Mouse (Mus musculus): Measurements from ENCODE around the gene Pard3. TPM values are rescaled to one million over a fixed set of nuclear protein-coding genes. Genes with fewer than 3 reads are reported as not detected.
A peak's percentile ranks its signal among the peaks of the same experiment; 100 is the strongest.

Gene Pard3
- polyA plus RNA-seq, 1 experiment from 2014 or later = 33.4 TPM

GRCm38 (mm10) chr8:127065113-127065473 is 1.4 kb downstream of the Pard3 start:
- Histone ChIP-seq H3K9me3 (no peaks in the 10 kb centered on the region), H3K27ac (replicated peaks) (peak overlapping the region; percentile 99), H3K36me3 (replicated peaks) (no peaks in the 10 kb centered on the region), H3K4me3 (peak overlapping the region; percentile 97), H3K27me3 (replicated peaks; ENCODE audit: low read depth, poor library complexity, severe bottlenecking) (no peaks in the 10 kb centered on the region), H3K4me1 (peaks cover 54% of the 10 kb centered on the region)
- 1% methylated on average over 10 of the region's 10 CpGs for WGBS
- DNase-seq (ENCODE audit: low spot score) = no peak

DNA sequence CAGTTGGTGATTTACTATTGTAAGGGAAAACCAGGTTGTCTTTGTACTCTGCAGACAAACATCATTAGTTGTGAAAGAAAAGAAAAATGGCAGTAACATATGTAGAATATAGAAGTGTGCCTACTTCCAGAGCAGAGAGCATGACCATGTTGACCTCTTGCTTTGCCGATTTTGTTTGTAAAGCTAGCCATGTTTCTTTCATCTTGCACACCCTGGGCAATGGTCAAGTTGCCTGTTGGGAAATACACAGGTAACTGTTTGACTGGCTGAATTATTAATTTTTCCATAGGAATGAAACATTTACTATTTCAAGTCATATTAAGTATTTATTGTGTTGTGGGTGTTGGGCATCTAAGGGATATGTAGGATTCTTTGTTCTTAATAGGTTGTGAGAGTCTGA is 2.1 kb downstream of the Pard3 start:
- Histone ChIP-seq H3K27me3 (replicated peaks; ENCODE audit: low read depth, poor library complexity, severe bottlenecking) (no peaks in the 10 kb centered on the region), H3K4me1 (peaks cover 59% of the 10 kb centered on the region), H3K9me3 (no peaks in the 10 kb centered on the region), H3K27ac (replicated peaks) (no peak overlapping the region), H3K4me3 (peak overlapping the region; percentile 97), H3K36me3 (replicated peaks) (no peaks in the 10 kb centered on the region)
- no peak for DNase-seq (ENCODE audit: low spot score)
- WGBS = 62% methylated on average over 1 of the region's 1 CpGs

DNA sequence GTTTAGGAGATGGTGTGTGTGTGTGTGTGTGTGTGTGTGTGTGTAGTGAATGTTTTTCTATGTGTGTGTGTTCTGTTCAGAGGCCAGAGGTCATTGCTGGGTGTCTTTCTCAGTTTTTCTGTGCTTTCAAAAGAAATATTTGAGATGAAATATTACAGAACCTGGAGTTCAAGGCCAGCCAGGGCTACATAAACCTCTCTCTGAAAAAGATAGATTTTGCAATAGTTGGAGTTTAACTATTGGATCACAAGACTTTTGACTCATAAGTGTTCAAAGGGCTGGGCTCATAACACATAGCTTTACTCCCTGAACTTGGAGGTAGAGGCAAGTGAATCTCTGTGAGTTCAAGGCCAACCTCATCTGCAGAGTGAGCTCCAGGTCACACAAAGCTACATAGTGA is 2.8 kb downstream of the Pard3 start:
- no peaks in the 10 kb centered on the region for H3K9me3 ChIP-seq
- no peaks in the 10 kb centered on the region for H3K27me3 ChIP-seq (replicated peaks; ENCODE audit: low read depth, poor library complexity, severe bottlenecking)
- H3K4me3 ChIP-seq = peak overlapping the region; percentile 97; the same call in 1 of the 2 replicates
- peaks cover 62% of the 10 kb centered on the region for H3K4me1 ChIP-seq
- DNase-seq (ENCODE audit: low spot score) = no peak
- H3K27ac ChIP-seq (replicated peaks) = no peak overlapping the region
- no peaks in the 10 kb centered on the region for H3K36me3 ChIP-seq (replicated peaks)

- no peak for DNase-seq (ENCODE audit: low spot score)
- H3K27ac ChIP-seq (replicated peaks) = no peak overlapping the region
- no peaks in the 10 kb centered on the region for H3K27me3 ChIP-seq (replicated peaks; ENCODE audit: low read depth, poor library complexity, severe bottlenecking)
- H3K9me3 ChIP-seq = no peaks in the 10 kb centered on the region
- H3K36me3 ChIP-seq (replicated peaks) = no peaks in the 10 kb centered on the region
- H3K4me1 ChIP-seq = peaks cover 55% of the 10 kb centered on the region
- no peak overlapping the region for H3K4me3 ChIP-seq
- 82% methylated on average over 3 of the region's 3 CpGs for WGBS
Measured at GRCm38 (mm10) chr8:127068719-127069118, 5.0 kb downstream of the Pard3 start.

GRCm38 (mm10) chr8:127070225-127070624 is 6.5 kb downstream of the Pard3 start:
- no peak overlapping the region for H3K4me3 ChIP-seq
- 81% methylated on average over 3 of the region's 3 CpGs for WGBS
- H3K27me3 ChIP-seq (replicated peaks; ENCODE audit: low read depth, poor library complexity, severe bottlenecking) = no peaks in the 10 kb centered on the region
- peaks cover 55% of the 10 kb centered on the region for H3K4me1 ChIP-seq
- no peak overlapping the region for H3K27ac ChIP-seq (replicated peaks)
- H3K9me3 ChIP-seq = no peaks in the 10 kb centered on the region
- no peak for DNase-seq (ENCODE audit: low spot score)
- no peaks in the 10 kb centered on the region for H3K36me3 ChIP-seq (replicated peaks)

- no peak overlapping the region for H3K4me3 ChIP-seq
- 74% methylated on average over 5 of the region's 5 CpGs for WGBS
- peaks cover 42% of the 10 kb centered on the region for H3K4me1 ChIP-seq
Measured at GRCm38 (mm10) chr8:127073052-127073618, 9.4 kb downstream of the Pard3 start.

DNA sequence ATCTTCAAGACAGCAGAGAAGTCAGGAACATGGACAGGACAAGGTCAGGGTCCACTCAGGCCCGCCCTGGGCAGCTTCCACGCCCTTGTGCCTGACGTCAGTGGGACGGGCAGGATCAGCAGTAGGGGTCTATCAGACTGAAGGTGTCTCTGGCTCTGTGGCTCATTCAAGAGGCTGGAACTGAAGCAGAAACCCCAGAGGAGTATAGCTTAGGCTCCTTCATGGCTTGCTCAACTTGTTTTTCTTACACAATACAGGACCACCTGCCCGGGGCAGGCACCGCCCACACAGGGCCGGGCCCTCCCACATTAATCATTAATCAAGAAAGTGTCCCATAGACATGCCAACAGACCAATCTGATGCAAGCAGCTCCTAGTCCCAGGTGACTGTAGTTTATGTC is 12.8 kb downstream of the Pard3 start:
- Histone ChIP-seq H3K36me3 (replicated peaks) (no peaks in the 10 kb centered on the region), H3K4me1 (peaks cover 48% of the 10 kb centered on the region), H3K27ac (replicated peaks) (no peak overlapping the region), H3K4me3 (no peak overlapping the region), H3K9me3 (no peaks in the 10 kb centered on the region), H3K27me3 (replicated peaks; ENCODE audit: low read depth, poor library complexity, severe bottlenecking) (no peaks in the 10 kb centered on the region)
- no peak for DNase-seq (ENCODE audit: low spot score)
- 90% methylated on average over 7 of the region's 7 CpGs for WGBS

More at GRCm38 (mm10) chr8:127073052-127073618, 9.4 kb downstream of the Pard3 start:
- H3K36me3 ChIP-seq (replicated peaks) = no peaks in the 10 kb centered on the region
- no peaks in the 10 kb centered on the region for H3K9me3 ChIP-seq
- no peak overlapping the region for H3K27ac ChIP-seq (replicated peaks)
- no peaks in the 10 kb centered on the region for H3K27me3 ChIP-seq (replicated peaks; ENCODE audit: low read depth, poor library complexity, severe bottlenecking)
- no peak for DNase-seq (ENCODE audit: low spot score)

DNA sequence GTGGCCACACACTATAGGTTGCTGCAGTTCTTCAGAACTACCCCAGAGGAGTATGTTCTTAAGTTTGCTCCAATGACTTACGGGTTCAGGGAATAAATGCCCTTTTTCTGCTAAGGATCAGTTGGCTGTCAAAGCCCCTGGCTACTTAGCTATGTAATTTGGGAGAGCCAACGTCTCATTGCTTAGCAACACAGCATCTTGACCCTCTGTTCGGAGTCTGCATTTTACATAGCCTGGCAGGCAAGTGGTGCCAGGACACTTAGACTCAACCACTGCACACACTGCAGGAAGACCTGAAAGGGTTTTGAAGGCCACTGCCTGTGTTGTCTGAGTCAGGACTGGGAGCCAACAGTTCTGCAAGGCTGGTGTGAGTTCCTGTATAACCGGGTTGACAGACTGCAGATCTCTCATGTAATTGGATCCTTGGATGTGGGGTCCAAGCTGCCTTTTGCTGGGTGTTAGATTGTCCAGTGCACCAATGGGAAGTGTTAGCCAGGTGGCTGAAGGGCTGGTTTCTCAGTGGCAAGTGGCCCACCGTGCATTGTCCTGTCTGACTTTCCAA is 15.6 kb downstream of the Pard3 start:
- H3K27me3 ChIP-seq (replicated peaks; ENCODE audit: low read depth, poor library complexity, severe bottlenecking) = no peaks in the 10 kb centered on the region
- WGBS = 54% methylated on average over 5 of the region's 5 CpGs
- no peaks in the 10 kb centered on the region for H3K36me3 ChIP-seq (replicated peaks)
- H3K4me1 ChIP-seq = peaks cover 47% of the 10 kb centered on the region
- H3K27ac ChIP-seq (replicated peaks) = no peak overlapping the region
- H3K9me3 ChIP-seq = no peaks in the 10 kb centered on the region
- H3K4me3 ChIP-seq = no peak overlapping the region
- DNase-seq (ENCODE audit: low spot score) = peak; percentile 29

DNA sequence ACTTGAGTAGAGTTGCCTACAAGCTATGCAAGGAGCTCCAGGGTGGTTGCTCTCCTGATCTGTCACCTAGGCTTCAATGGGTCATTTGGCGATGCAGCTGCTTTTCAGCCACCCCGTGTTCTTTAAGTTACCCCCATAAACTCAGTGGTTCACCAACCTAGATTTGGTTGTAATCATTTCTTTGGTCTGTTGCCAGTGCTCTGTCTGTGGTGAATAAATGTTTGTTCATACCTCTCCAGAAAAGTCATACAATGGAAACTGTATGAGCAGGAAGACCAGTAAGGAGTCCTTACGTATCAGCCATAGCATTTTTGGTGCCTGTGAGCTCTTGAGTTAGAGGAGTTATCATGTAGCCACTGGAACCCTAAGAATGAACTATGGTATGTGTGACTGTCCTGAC is 17.6 kb downstream of the Pard3 start:
- H3K36me3 ChIP-seq (replicated peaks) = no peaks in the 10 kb centered on the region
- H3K27ac ChIP-seq (replicated peaks) = no peak overlapping the region
- DNase-seq (ENCODE audit: low spot score) = no peak
- no peaks in the 10 kb centered on the region for H3K9me3 ChIP-seq
- no peaks in the 10 kb centered on the region for H3K27me3 ChIP-seq (replicated peaks; ENCODE audit: low read depth, poor library complexity, severe bottlenecking)
- H3K4me1 ChIP-seq = peaks cover 50% of the 10 kb centered on the region
- H3K4me3 ChIP-seq = no peak overlapping the region
- WGBS = 95% methylated on average over 3 of the region's 3 CpGs

DNA sequence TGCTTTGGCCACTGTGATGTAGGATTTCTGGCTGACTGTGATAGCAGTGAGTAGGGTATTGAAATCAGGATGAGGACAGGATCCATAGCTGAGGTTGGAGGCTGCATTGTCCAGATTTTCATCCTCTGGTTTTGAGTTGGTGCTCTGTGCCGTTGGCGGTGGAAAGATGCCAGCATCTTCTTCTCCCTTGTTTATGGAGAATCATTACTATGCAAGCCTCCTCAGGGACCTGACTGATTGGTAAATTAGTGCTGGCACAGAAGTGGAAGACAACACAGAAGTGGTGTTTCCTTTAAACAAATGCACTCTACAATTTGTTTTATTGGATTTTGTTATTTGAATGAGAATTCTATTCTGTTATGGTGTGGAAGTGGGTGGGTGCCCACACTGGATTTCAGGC is 18.8 kb downstream of the Pard3 start:
- no peak overlapping the region for H3K27ac ChIP-seq (replicated peaks)
- no peaks in the 10 kb centered on the region for H3K27me3 ChIP-seq (replicated peaks; ENCODE audit: low read depth, poor library complexity, severe bottlenecking)
- H3K4me3 ChIP-seq = no peak overlapping the region
- DNase-seq (ENCODE audit: low spot score) = no peak
- H3K9me3 ChIP-seq = no peaks in the 10 kb centered on the region
- 94% methylated on average over 2 of the region's 2 CpGs for WGBS
- H3K36me3 ChIP-seq (replicated peaks) = no peaks in the 10 kb centered on the region
- H3K4me1 ChIP-seq = peaks cover 49% of the 10 kb centered on the region

- Histone ChIP-seq H3K4me1 (peaks cover 46% of the 10 kb centered on the region), H3K4me3 (no peak overlapping the region), H3K36me3 (replicated peaks) (no peaks in the 10 kb centered on the region), H3K9me3 (no peaks in the 10 kb centered on the region), H3K27ac (replicated peaks) (no peak overlapping the region), H3K27me3 (replicated peaks; ENCODE audit: low read depth, poor library complexity, severe bottlenecking) (no peaks in the 10 kb centered on the region)
- 92% methylated on average over 6 of the region's 6 CpGs for WGBS
- no peak for DNase-seq (ENCODE audit: low spot score)
Measured at GRCm38 (mm10) chr8:127084565-127084964, 20.9 kb downstream of the Pard3 start.

- Histone ChIP-seq H3K27ac (replicated peaks) (no peak overlapping the region), H3K4me1 (peaks cover 56% of the 10 kb centered on the region), H3K36me3 (replicated peaks) (peaks cover 6% of the 10 kb centered on the region), H3K27me3 (replicated peaks; ENCODE audit: low read depth, poor library complexity, severe bottlenecking) (no peaks in the 10 kb centered on the region), H3K9me3 (no peaks in the 10 kb centered on the region), H3K4me3 (no peak overlapping the region)
- whole genome bisulfite sequencing = 70% methylated on average over 1 of the region's 1 CpGs
- DNase-seq (ENCODE audit: low spot score) = no peak
Measured at GRCm38 (mm10) chr8:127087434-127087833, 23.7 kb downstream of the Pard3 start.

DNA sequence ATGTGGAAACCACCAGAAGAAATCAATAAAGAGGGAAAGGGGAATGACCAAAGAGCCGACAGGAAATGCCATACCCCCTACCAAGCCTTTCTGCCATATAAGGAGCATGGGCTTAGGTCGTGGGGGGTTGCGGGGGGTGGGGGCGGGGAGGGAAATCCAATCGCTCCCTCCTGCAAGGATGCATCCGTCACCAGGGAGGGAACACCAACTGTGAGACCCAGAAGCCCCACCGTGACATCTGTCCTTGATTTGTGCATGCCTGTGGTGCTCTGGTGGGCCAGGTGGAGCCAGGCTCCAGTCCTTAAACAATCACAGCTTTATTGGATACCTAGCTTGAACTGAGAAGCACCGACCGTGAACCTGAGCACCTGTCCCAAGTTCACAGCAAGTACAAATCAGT is 24.7 kb downstream of the Pard3 start:
- DNase-seq (ENCODE audit: low spot score) = peak; percentile 80
- Histone ChIP-seq H3K4me3 (peak overlapping the region; percentile 19; the same call in 1 of the 2 replicates), H3K27ac (replicated peaks) (no peak overlapping the region), H3K36me3 (replicated peaks) (peaks cover 7% of the 10 kb centered on the region), H3K27me3 (replicated peaks; ENCODE audit: low read depth, poor library complexity, severe bottlenecking) (no peaks in the 10 kb centered on the region), H3K9me3 (no peaks in the 10 kb centered on the region), H3K4me1 (peaks cover 65% of the 10 kb centered on the region)
- 10% methylated on average over 9 of the region's 9 CpGs for WGBS
